Mouse (Mus musculus): ENCODE measurements around the gene Pclo. TPM values are rescaled to one million over a fixed set of nuclear protein-coding genes. Genes with fewer than 3 reads are reported as not detected.
"Not testable (repeated sequence)": the region's sequence is repeated elsewhere in the genome, so short reads cannot be mapped to it uniquely, and the experiment has no call there.

Gene Pclo
- 0.10 TPM in 1 of 3 replicates, not detected in the others for total RNA-seq (2017)

GRCm38 (mm10) chr5:14514631-14515523 lies at the start of gene Pclo:
TSS of gene Pclo (plus strand) at chr5:14514918.
- ATAC-seq (replicated peaks; ENCODE audit: insufficient number of reproducible peaks, low FRiP score, low TSS enrichment, poor library complexity, severe bottlenecking), result no peak

- not testable (repeated sequence) for ATAC-seq (replicated peaks; ENCODE audit: insufficient number of reproducible peaks, low FRiP score, low TSS enrichment, poor library complexity, severe bottlenecking)
Measured at GRCm38 (mm10) chr5:14494431-14494830, 20.3 kb upstream of the Pclo start.

GRCm38 (mm10) chr5:14508522-14508921 lies 6.2 kb upstream of the Pclo start:
- ATAC-seq (replicated peaks; ENCODE audit: insufficient number of reproducible peaks, low FRiP score, low TSS enrichment, poor library complexity, severe bottlenecking), result no peak

GRCm38 (mm10) chr5:14509621-14510020 lies 5.1 kb upstream of the Pclo start:
- ATAC-seq (replicated peaks; ENCODE audit: insufficient number of reproducible peaks, low FRiP score, low TSS enrichment, poor library complexity, severe bottlenecking), result no peak

GRCm38 (mm10) chr5:14518131-14518832 lies 3.6 kb downstream of the Pclo start:
- no peak for ATAC-seq (replicated peaks; ENCODE audit: insufficient number of reproducible peaks, low FRiP score, low TSS enrichment, poor library complexity, severe bottlenecking)

GRCm38 (mm10) chr5:14522006-14522405 lies 7.3 kb downstream of the Pclo start:
- ATAC-seq (replicated peaks; ENCODE audit: insufficient number of reproducible peaks, low FRiP score, low TSS enrichment, poor library complexity, severe bottlenecking), result no peak

GRCm38 (mm10) chr5:14526038-14526437 lies 11.3 kb downstream of the Pclo start:
- ATAC-seq (replicated peaks; ENCODE audit: insufficient number of reproducible peaks, low FRiP score, low TSS enrichment, poor library complexity, severe bottlenecking), result no peak

GRCm38 (mm10) chr5:14527796-14528195 lies 13.1 kb downstream of the Pclo start:
- no peak for ATAC-seq (replicated peaks; ENCODE audit: insufficient number of reproducible peaks, low FRiP score, low TSS enrichment, poor library complexity, severe bottlenecking)

GRCm38 (mm10) chr5:14531906-14532305 lies 17.2 kb downstream of the Pclo start:
- no peak for ATAC-seq (replicated peaks; ENCODE audit: insufficient number of reproducible peaks, low FRiP score, low TSS enrichment, poor library complexity, severe bottlenecking)

- ATAC-seq (replicated peaks; ENCODE audit: insufficient number of reproducible peaks, low FRiP score, low TSS enrichment, poor library complexity, severe bottlenecking), result no peak
Measured at GRCm38 (mm10) chr5:14539346-14539745, 24.6 kb downstream of the Pclo start.

- no peak for ATAC-seq (replicated peaks; ENCODE audit: insufficient number of reproducible peaks, low FRiP score, low TSS enrichment, poor library complexity, severe bottlenecking)
Measured at GRCm38 (mm10) chr5:14539961-14540627, 25.4 kb downstream of the Pclo start.

- peak; percentile 17; the same call in 1 of the 2 replicates for ATAC-seq (replicated peaks; ENCODE audit: insufficient number of reproducible peaks, low FRiP score, low TSS enrichment, poor library complexity, severe bottlenecking)
Measured at GRCm38 (mm10) chr5:14575626-14576025, 60.9 kb downstream of the Pclo start.

GRCm38 (mm10) chr5:14591479-14591878 lies 76.8 kb downstream of the Pclo start:
- ATAC-seq (replicated peaks; ENCODE audit: insufficient number of reproducible peaks, low FRiP score, low TSS enrichment, poor library complexity, severe bottlenecking), result no peak

GRCm38 (mm10) chr5:14595426-14596013 lies 80.8 kb downstream of the Pclo start:
- no peak for ATAC-seq (replicated peaks; ENCODE audit: insufficient number of reproducible peaks, low FRiP score, low TSS enrichment, poor library complexity, severe bottlenecking)

GRCm38 (mm10) chr5:14608318-14608717 lies 93.6 kb downstream of the Pclo start:
- ATAC-seq (replicated peaks; ENCODE audit: insufficient number of reproducible peaks, low FRiP score, low TSS enrichment, poor library complexity, severe bottlenecking), result no peak

GRCm38 (mm10) chr5:14621146-14621545 lies 106.4 kb downstream of the Pclo start:
- no peak for ATAC-seq (replicated peaks; ENCODE audit: insufficient number of reproducible peaks, low FRiP score, low TSS enrichment, poor library complexity, severe bottlenecking)

GRCm38 (mm10) chr5:14623360-14623759 lies 108.6 kb downstream of the Pclo start:
- ATAC-seq (replicated peaks; ENCODE audit: insufficient number of reproducible peaks, low FRiP score, low TSS enrichment, poor library complexity, severe bottlenecking), result no peak

- ATAC-seq (replicated peaks; ENCODE audit: insufficient number of reproducible peaks, low FRiP score, low TSS enrichment, poor library complexity, severe bottlenecking), result no peak
Measured at GRCm38 (mm10) chr5:14641260-14641659, 126.5 kb downstream of the Pclo start.

GRCm38 (mm10) chr5:14645856-14646255 lies 131.1 kb downstream of the Pclo start:
- no peak for ATAC-seq (replicated peaks; ENCODE audit: insufficient number of reproducible peaks, low FRiP score, low TSS enrichment, poor library complexity, severe bottlenecking)

Measured in monocyte, adult 5-6 weeks (primary cell).